Mouse (Mus musculus) liver, adult 2 months (tissue): ENCODE measurements at regions not wholly inside any gene's neighbourhood (a gene's known extent, or its start where the extent isn't known, plus 50 kb on each side); places are given as distances from the start of the nearest gene placed in this dataset.

ENCODE experiments used
- DNase-seq: peaks from one replicate; pipeline ENCODE4 v3.0.0-alpha.2; 2011; ENCODE audit warnings: low read depth, low spot score; ENCODE audit errors: extremely low read depth
- H3K27ac ChIP-seq: fragments of 200-500 bp; replicated peaks from 2 replicates; pipeline ENCODE4 v1.5.1; 2012; ENCODE audit warnings: low read depth, mild to moderate bottlenecking, control low read depth, inconsistent platforms, low read length; ENCODE audit not compliant: insufficient read depth
- H3K27me3 ChIP-seq: fragments of 200-500 bp; 2 replicates; pipeline ENCODE4 v1.6.1; 2012; ENCODE audit warnings: mild to moderate bottlenecking, moderate library complexity, low read length, inconsistent platforms; ENCODE audit not compliant: control insufficient read depth, insufficient read depth
- H3K36me3 ChIP-seq: fragments of 200-500 bp; 2 replicates; pipeline ENCODE4 v1.6.1; 2012; ENCODE audit warnings: low read length, inconsistent platforms; ENCODE audit not compliant: control insufficient read depth, insufficient read depth
- H3K4me1 ChIP-seq: fragments of 200-500 bp; 2 replicates; pipeline ENCODE4 v1.6.1; 2011; ENCODE audit warnings: low read length; ENCODE audit not compliant: control insufficient read depth, insufficient read depth
- H3K4me3 ChIP-seq: fragments of 200-500 bp; 2 replicates; pipeline ENCODE4 v1.5.1; 2011; ENCODE audit warnings: low read depth, mild to moderate bottlenecking, control low read depth, low read length, moderate library complexity; ENCODE audit not compliant: insufficient read depth
- H3K79me2 ChIP-seq: fragments of 200-500 bp; 2 replicates; pipeline ENCODE4 v1.6.1; 2012; ENCODE audit warnings: inconsistent platforms, mild to moderate bottlenecking, low read length, moderate library complexity; ENCODE audit not compliant: control insufficient read depth, insufficient read depth
- H3K9ac ChIP-seq: fragments of 200-500 bp; 2 replicates; pipeline ENCODE4 v1.6.1; 2012; ENCODE audit warnings: low read depth, mild to moderate bottlenecking, control low read depth, inconsistent platforms, low read length
- CTCF ChIP-seq: fragments of 200-500 bp; IDR thresholded peaks from 2 replicates; pipeline ENCODE4 v1.5.1; 2011; ENCODE audit warnings: low read depth, low read length, control low read depth
- POLR2A ChIP-seq: fragments of 200-500 bp; IDR thresholded peaks from 2 replicates; pipeline ENCODE4 v1.6.1; 2011; ENCODE audit warnings: low read length, control low read depth; ENCODE audit not compliant: insufficient read depth; ENCODE audit errors: extremely low read depth
- WGBS: fragments of 180-500 bp; shearing (Covaris S2); methylation state at CpG from one replicate; pipeline ENCODE4 v1.1.7; 2018; 5-methylcytosine and 5-hydroxymethylcytosine counted together

- H3K9ac ChIP-seq: no peak overlapping the region
- no peaks in the 10 kb centered on the region for H3K36me3 ChIP-seq
- no peaks in the 10 kb centered on the region for H3K4me1 ChIP-seq
- no peaks in the 10 kb centered on the region for H3K27me3 ChIP-seq
- TF ChIP-seq CTCF: no peak
- no peak for TF ChIP-seq POLR2A
- peak; percentile 7 for DNase-seq
- no peak overlapping the region for H3K4me3 ChIP-seq
- H3K79me2 ChIP-seq: no peaks in the 10 kb centered on the region
- no peak overlapping the region for H3K27ac ChIP-seq
- WGBS: 68% methylated on average over 13 of the region's 13 CpGs
Measured at GRCm38 (mm10) chrX:145848937-145849783, 344.2 kb upstream of the Amot start.

- Histone ChIP-seq H3K36me3 (no peaks in the 10 kb centered on the region), H3K9ac (no peak overlapping the region), H3K27ac (no peak overlapping the region), H3K27me3 (no peaks in the 10 kb centered on the region), H3K79me2 (no peaks in the 10 kb centered on the region), H3K4me1 (no peaks in the 10 kb centered on the region), H3K4me3 (no peak overlapping the region)
- TF ChIP-seq POLR2A: no peak
- TF ChIP-seq CTCF: no peak
- no peak for DNase-seq
- 84% methylated on average over 1 of the region's 1 CpGs for WGBS
Measured at GRCm38 (mm10) chrX:145833106-145833505, 328.1 kb upstream of the Amot start.

GRCm38 (mm10) chrX:145812995-145813394 is 308.0 kb upstream of the Amot start:
- no peaks in the 10 kb centered on the region for H3K79me2 ChIP-seq
- H3K9ac ChIP-seq: no peak overlapping the region
- no peaks in the 10 kb centered on the region for H3K4me1 ChIP-seq
- WGBS: 33% methylated on average over 1 of the region's 1 CpGs
- H3K4me3 ChIP-seq: no peak overlapping the region
- no peak overlapping the region for H3K27ac ChIP-seq
- no peaks in the 10 kb centered on the region for H3K36me3 ChIP-seq
- DNase-seq: no peak
- H3K27me3 ChIP-seq: no peaks in the 10 kb centered on the region
- TF ChIP-seq CTCF (no peak), POLR2A (no peak)
